Mouse (Mus musculus) liver, postnatal 0 days (tissue): Measurements from ENCODE around the gene Kl. TPM values are rescaled to one million over a fixed set of nuclear protein-coding genes. Genes with fewer than 3 reads are reported as not detected.
A peak's percentile ranks its signal among the peaks of the same experiment; 100 is the strongest.

Experiments
- ATAC-seq: fragments of 200-750 bp; cut with Nextera tagmentation; 2 replicates; pipeline ENCODE4 v1.8.0; 2017; ENCODE audit warnings: mild to moderate bottlenecking, moderate library complexity
- DNase-seq: peaks from one replicate; pipeline ENCODE4 v3.0.0-alpha.2; 2016
- H3K27ac ChIP-seq: fragments of 300-500 bp; sonication (generic); 2 replicates; pipeline ENCODE4 v1.5.1; 2014; ENCODE audit warnings: antibody characterized with exemption, moderate library complexity, mild to moderate bottlenecking, low read depth
- H3K27me3 ChIP-seq: fragments of 300-500 bp; sonication (generic); 2 replicates; pipeline ENCODE4 v1.6.1; 2014; ENCODE audit warnings: low read length, control low read depth, mixed read lengths; ENCODE audit not compliant: insufficient read depth
- H3K36me3 ChIP-seq: fragments of 300-500 bp; sonication (generic); replicated peaks from 2 replicates; pipeline ENCODE4 v1.6.1; 2014; ENCODE audit warnings: mild to moderate bottlenecking, control low read depth, low read length, moderate library complexity, mixed read lengths; ENCODE audit not compliant: insufficient read depth
- H3K4me1 ChIP-seq: fragments of 300-500 bp; sonication (generic); 2 replicates; pipeline ENCODE4 v1.6.1; 2014; ENCODE audit warnings: antibody characterized with exemption, mild to moderate bottlenecking, control low read depth; ENCODE audit not compliant: insufficient read depth
- H3K4me2 ChIP-seq: fragments of 300-500 bp; sonication (generic); 2 replicates; pipeline ENCODE4 v1.6.1; 2014; ENCODE audit warnings: low read depth, mild to moderate bottlenecking, low read length, moderate library complexity, mixed read lengths
- H3K4me3 ChIP-seq: fragments of 300-500 bp; sonication (generic); 2 replicates; pipeline ENCODE4 v1.5.1; 2014; ENCODE audit warnings: low read depth, low read length
- H3K9ac ChIP-seq: fragments of 300-500 bp; sonication (generic); replicated peaks from 2 replicates; pipeline ENCODE4 v1.6.1; 2014; ENCODE audit warnings: mild to moderate bottlenecking, moderate library complexity
- H3K9me3 ChIP-seq: fragments of 300-500 bp; sonication (generic); 2 replicates; pipeline ENCODE4 v1.6.1; 2016; ENCODE audit warnings: mild to moderate bottlenecking, control low read depth, low read length, mixed read lengths
- CTCF ChIP-seq: sonication (generic); IDR thresholded peaks from 2 replicates; pipeline ENCODE4 v1.5.1; 2016; ENCODE audit warnings: antibody characterized with exemption, low read depth
- EP300 ChIP-seq: IDR thresholded peaks from 2 replicates; pipeline ENCODE4 v1.6.1; 2016; ENCODE audit warnings: antibody characterized with exemption, low read depth, mild to moderate bottlenecking
- WGBS: fragments of 180-500 bp; shearing (Covaris S2); extraction: QIAGEN DNeasy Blood & Tissue Kit; methylation state at CpG from one replicate; pipeline ENCODE4 v1.1.7; 2014; ENCODE audit not compliant: insufficient replicate concordance; 5-methylcytosine and 5-hydroxymethylcytosine counted together
- polyA plus RNA-seq: library from polyadenylated mRNA; unstranded; fragments of >200 nt; fragmentation: Nextera tagmentation; extraction: Ambion mirVana; gene quantifications from 2 replicates; pipeline ENCODE4 v1.2.1, GENCODE M21; 2015

The Kl gene
- polyA plus RNA-seq, 1 experiment from 2014 or later, result 0.08 TPM

DNA sequence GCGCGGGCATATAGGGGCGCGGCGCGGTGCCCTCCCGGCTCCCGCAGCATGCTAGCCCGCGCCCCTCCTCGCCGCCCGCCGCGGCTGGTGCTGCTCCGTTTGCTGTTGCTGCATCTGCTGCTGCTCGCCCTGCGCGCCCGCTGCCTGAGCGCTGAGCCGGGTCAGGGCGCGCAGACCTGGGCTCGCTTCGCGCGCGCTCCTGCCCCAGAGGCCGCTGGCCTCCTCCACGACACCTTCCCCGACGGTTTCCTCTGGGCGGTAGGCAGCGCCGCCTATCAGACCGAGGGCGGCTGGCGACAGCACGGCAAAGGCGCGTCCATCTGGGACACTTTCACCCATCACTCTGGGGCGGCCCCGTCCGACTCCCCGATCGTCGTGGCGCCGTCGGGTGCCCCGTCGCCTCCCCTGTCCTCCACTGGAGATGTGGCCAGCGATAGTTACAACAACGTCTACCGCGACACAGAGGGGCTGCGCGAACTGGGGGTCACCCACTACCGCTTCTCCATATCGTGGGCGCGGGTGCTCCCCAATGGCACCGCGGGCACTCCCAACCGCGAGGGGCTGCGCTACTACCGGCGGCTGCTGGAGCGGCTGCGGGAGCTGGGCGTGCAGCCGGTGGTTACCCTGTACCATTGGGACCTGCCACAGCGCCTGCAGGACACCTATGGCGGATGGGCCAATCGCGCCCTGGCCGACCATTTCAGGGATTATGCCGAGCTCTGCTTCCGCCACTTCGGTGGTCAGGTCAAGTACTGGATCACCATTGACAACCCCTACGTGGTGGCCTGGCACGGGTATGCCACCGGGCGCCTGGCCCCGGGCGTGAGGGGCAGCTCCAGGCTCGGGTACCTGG lies 488 bp downstream of the Kl start:
- no peaks in the 10 kb centered on the region for H3K9me3 ChIP-seq
- no peak overlapping the region for H3K27ac ChIP-seq
- WGBS, result 5% methylated on average over 77 of the region's 89 CpGs
- H3K4me3 ChIP-seq, result peak overlapping the region; percentile 45
- no peaks in the 10 kb centered on the region for H3K36me3 ChIP-seq
- H3K4me1 ChIP-seq, result no peaks in the 10 kb centered on the region; the same call in 1 of the 2 replicates
- DNase-seq (peak; percentile 38), ATAC-seq (peak; percentile 50)
- H3K9ac ChIP-seq, result no peak overlapping the region
- no peak for TF ChIP-seq EP300
- peak; percentile 42 for TF ChIP-seq CTCF
- peaks cover 30% of the 10 kb centered on the region for H3K27me3 ChIP-seq
- H3K4me2 ChIP-seq, result peak overlapping the region; percentile 69

DNA sequence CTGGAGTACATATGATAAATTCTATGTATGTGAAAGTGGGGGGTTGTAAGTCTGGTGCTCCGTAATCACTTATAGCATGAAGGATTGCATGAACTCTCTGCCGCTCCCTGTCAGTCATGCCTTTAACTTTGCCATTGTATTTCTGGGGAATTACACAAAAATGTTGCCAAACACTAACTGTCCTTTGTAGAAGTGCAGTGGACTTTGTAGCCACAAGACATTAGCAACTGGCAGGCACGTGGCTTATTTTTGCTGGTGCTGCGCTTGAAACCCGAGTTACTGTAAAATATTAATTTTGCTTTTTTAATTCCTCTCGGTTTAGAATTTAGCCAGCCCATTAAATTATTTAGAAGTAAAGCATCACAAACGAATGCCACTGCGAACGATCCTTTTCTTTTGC lies 2.4 kb downstream of the Kl start:
- Histone ChIP-seq H3K36me3 (no peaks in the 10 kb centered on the region), H3K4me3 (no peak overlapping the region), H3K9me3 (no peaks in the 10 kb centered on the region), H3K4me1 (no peaks in the 10 kb centered on the region; the same call in 1 of the 2 replicates), H3K27ac (no peak overlapping the region), H3K9ac (no peak overlapping the region), H3K4me2 (no peak overlapping the region), H3K27me3 (peaks cover 28% of the 10 kb centered on the region)
- 73% methylated on average over 9 of the region's 9 CpGs for WGBS
- DNase-seq (no peak), ATAC-seq (no peak)
- TF ChIP-seq EP300, result no peak
- no peak for TF ChIP-seq CTCF

DNA sequence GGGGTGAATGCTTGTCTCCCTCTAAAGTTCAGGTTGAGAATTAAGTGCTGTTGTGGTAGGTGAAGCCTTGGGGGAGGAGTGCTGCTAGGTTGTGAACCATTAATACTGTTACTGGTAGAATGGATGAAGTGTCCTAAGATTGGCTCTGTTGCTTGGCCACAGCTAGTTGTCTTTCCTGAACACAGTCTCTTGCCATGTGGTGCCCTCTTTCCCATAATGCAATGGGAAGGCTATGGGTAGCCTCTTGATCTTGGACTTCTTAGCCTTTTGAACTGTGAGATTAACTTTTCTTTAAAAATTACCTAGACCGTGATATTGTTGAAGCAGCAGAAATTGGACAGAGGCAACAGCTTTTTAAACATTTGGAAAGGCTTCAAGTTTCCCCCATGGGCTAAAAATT lies 7.5 kb downstream of the Kl start:
- DNase-seq, result no peak

DNA sequence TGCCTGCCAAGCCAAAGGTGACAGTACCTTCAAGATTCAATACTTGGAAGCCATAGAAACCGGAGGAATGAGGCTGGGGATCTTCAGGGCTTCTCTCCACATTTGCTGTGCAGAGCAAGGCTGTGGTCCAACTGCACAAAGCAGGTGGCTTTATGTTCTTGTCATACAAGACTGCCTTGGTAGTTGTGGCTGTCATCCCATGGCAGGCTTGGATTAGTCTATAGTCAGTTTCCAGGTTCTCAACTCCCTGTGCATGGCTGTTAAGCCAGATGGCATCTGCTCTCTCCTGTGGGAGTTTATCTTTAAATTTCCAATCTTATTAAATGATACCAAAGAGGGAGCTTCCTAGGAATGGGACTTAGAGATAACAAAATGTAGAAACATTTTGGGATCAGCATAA lies 9.2 kb downstream of the Kl start:
- H3K9ac ChIP-seq, result no peak overlapping the region

More for the DNA sequence above, 7.5 kb downstream of the Kl start:
- H3K27ac ChIP-seq, result no peak overlapping the region
- H3K4me1 ChIP-seq, result no peaks in the 10 kb centered on the region
- no peak overlapping the region for H3K4me2 ChIP-seq
- ATAC-seq, result no peak
- no peaks in the 10 kb centered on the region for H3K27me3 ChIP-seq
- no peak overlapping the region for H3K9ac ChIP-seq
- H3K4me3 ChIP-seq, result no peak overlapping the region
- H3K9me3 ChIP-seq, result no peaks in the 10 kb centered on the region
- WGBS, result 78% methylated on average over 1 of the region's 1 CpGs
- TF ChIP-seq CTCF, result no peak
- TF ChIP-seq EP300, result no peak
- H3K36me3 ChIP-seq, result no peaks in the 10 kb centered on the region

DNA sequence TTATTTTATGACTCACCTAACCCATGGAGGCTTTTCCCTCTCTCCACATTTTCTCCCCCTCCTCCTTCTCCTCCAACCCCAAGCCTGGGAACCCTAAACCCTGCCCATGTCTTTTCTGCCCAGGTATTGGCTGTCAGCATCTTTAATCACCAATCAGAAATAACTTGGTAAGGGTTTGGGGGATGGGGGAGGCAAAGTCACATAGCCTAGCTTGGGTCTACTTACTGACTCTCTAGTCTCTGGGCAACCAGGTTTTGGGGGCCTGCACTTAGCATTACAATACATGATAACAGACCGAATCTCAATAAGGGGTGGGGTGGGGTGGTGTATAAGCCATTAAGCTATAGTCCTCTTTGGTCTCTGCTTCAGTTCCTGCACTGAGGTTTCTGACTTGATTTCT lies 10.3 kb downstream of the Kl start:
- no peaks in the 10 kb centered on the region for H3K27me3 ChIP-seq
- no peak for DNase-seq
- H3K4me1 ChIP-seq, result no peaks in the 10 kb centered on the region
- WGBS, result 75% methylated on average over 1 of the region's 1 CpGs
- H3K27ac ChIP-seq, result no peak overlapping the region
- no peaks in the 10 kb centered on the region for H3K36me3 ChIP-seq
- H3K9ac ChIP-seq, result no peak overlapping the region
- no peak for TF ChIP-seq EP300
- no peak for TF ChIP-seq CTCF
- H3K9me3 ChIP-seq, result no peaks in the 10 kb centered on the region
- H3K4me2 ChIP-seq, result no peak overlapping the region
- no peak overlapping the region for H3K4me3 ChIP-seq
- no peak for ATAC-seq

More for the DNA sequence above, 9.2 kb downstream of the Kl start:
- no peak for DNase-seq
- Histone ChIP-seq H3K9me3 (no peaks in the 10 kb centered on the region), H3K27me3 (no peaks in the 10 kb centered on the region), H3K4me1 (no peaks in the 10 kb centered on the region), H3K4me3 (no peak overlapping the region), H3K27ac (no peak overlapping the region), H3K36me3 (no peaks in the 10 kb centered on the region), H3K4me2 (no peak overlapping the region)
- no peak for TF ChIP-seq EP300
- no peak for TF ChIP-seq CTCF
- no peak for ATAC-seq
- WGBS, result 57% methylated on average over 1 of the region's 1 CpGs

DNA sequence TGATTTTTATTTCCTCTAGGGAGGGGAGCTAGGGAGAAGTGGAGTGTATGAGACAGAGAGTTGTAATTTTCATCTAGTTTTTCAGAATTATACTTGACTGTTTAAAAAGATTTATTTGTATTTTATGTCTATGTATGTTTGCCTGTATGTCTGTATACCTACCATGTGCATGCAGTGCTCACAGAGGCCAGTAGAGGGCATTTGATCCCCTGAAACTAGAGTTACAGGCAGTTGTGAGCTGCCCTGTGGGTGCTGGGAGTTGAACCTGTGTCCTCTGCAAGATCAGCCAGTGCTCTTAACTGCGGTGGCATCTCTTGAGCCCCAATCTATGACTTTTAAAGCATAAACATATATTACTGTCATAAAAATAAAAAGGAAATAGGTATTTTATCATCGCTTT lies 15.5 kb downstream of the Kl start:
- Histone ChIP-seq H3K4me3 (no peak overlapping the region), H3K9me3 (no peaks in the 10 kb centered on the region), H3K4me1 (no peaks in the 10 kb centered on the region), H3K36me3 (no peaks in the 10 kb centered on the region), H3K27me3 (no peaks in the 10 kb centered on the region), H3K9ac (no peak overlapping the region), H3K27ac (no peak overlapping the region), H3K4me2 (no peak overlapping the region)
- TF ChIP-seq CTCF (0 out of 2 replicates have a peak, but pooled peaks have one; percentile 13), EP300 (no peak)
- no peak for ATAC-seq
- WGBS, result 92% methylated on average over 2 of the region's 2 CpGs
- DNase-seq, result no peak
